Mouse (Mus musculus) liver, adult 2 months (tissue): Measurements from ENCODE around the gene Palm3. TPM values are rescaled to one million over a fixed set of nuclear protein-coding genes. Genes with fewer than 3 reads are reported as not detected.
"Not testable (repeated sequence)": the region's sequence is repeated elsewhere in the genome, so short reads cannot be mapped to it uniquely, and the experiment has no call there.

ENCODE experiments used
- DNase-seq: peaks from one replicate; pipeline ENCODE4 v3.0.0-alpha.2; 2011; ENCODE audit warnings: low read depth, low spot score; ENCODE audit errors: extremely low read depth
- H3K27ac ChIP-seq: fragments of 200-500 bp; replicated peaks from 2 replicates; pipeline ENCODE4 v1.5.1; 2012; ENCODE audit warnings: low read depth, mild to moderate bottlenecking, control low read depth, inconsistent platforms, low read length; ENCODE audit not compliant: insufficient read depth
- H3K27me3 ChIP-seq: fragments of 200-500 bp; 2 replicates; pipeline ENCODE4 v1.6.1; 2012; ENCODE audit warnings: mild to moderate bottlenecking, moderate library complexity, low read length, inconsistent platforms; ENCODE audit not compliant: control insufficient read depth, insufficient read depth
- H3K36me3 ChIP-seq: fragments of 200-500 bp; 2 replicates; pipeline ENCODE4 v1.6.1; 2012; ENCODE audit warnings: low read length, inconsistent platforms; ENCODE audit not compliant: control insufficient read depth, insufficient read depth
- H3K4me1 ChIP-seq: fragments of 200-500 bp; 2 replicates; pipeline ENCODE4 v1.6.1; 2011; ENCODE audit warnings: low read length; ENCODE audit not compliant: control insufficient read depth, insufficient read depth
- H3K4me3 ChIP-seq: fragments of 200-500 bp; 2 replicates; pipeline ENCODE4 v1.5.1; 2011; ENCODE audit warnings: low read depth, mild to moderate bottlenecking, control low read depth, low read length, moderate library complexity; ENCODE audit not compliant: insufficient read depth
- H3K79me2 ChIP-seq: fragments of 200-500 bp; 2 replicates; pipeline ENCODE4 v1.6.1; 2012; ENCODE audit warnings: inconsistent platforms, mild to moderate bottlenecking, low read length, moderate library complexity; ENCODE audit not compliant: control insufficient read depth, insufficient read depth
- H3K9ac ChIP-seq: fragments of 200-500 bp; 2 replicates; pipeline ENCODE4 v1.6.1; 2012; ENCODE audit warnings: low read depth, mild to moderate bottlenecking, control low read depth, inconsistent platforms, low read length
- CTCF ChIP-seq: fragments of 200-500 bp; IDR thresholded peaks from 2 replicates; pipeline ENCODE4 v1.5.1; 2011; ENCODE audit warnings: low read depth, low read length, control low read depth
- POLR2A ChIP-seq: fragments of 200-500 bp; IDR thresholded peaks from 2 replicates; pipeline ENCODE4 v1.6.1; 2011; ENCODE audit warnings: low read length, control low read depth; ENCODE audit not compliant: insufficient read depth; ENCODE audit errors: extremely low read depth
- WGBS: fragments of 180-500 bp; shearing (Covaris S2); methylation state at CpG from one replicate; pipeline ENCODE4 v1.1.7; 2018; 5-methylcytosine and 5-hydroxymethylcytosine counted together
- polyA plus RNA-seq: library from polyadenylated mRNA; depleted of rRNA; stranded (reverse); fragments of >200 nt; gene quantifications from 2 replicates; pipeline ENCODE4 v1.2.3, GENCODE M21; 2012
- total RNA-seq: library from RNA; depleted of rRNA; stranded (reverse); fragments of >200 nt; gene quantifications from 2 replicates; pipeline ENCODE4 v1.2.3, GENCODE M21; 2014

Palm3 gene
- total and polyA plus RNA-seq, 2 experiments = not detected

DNA sequence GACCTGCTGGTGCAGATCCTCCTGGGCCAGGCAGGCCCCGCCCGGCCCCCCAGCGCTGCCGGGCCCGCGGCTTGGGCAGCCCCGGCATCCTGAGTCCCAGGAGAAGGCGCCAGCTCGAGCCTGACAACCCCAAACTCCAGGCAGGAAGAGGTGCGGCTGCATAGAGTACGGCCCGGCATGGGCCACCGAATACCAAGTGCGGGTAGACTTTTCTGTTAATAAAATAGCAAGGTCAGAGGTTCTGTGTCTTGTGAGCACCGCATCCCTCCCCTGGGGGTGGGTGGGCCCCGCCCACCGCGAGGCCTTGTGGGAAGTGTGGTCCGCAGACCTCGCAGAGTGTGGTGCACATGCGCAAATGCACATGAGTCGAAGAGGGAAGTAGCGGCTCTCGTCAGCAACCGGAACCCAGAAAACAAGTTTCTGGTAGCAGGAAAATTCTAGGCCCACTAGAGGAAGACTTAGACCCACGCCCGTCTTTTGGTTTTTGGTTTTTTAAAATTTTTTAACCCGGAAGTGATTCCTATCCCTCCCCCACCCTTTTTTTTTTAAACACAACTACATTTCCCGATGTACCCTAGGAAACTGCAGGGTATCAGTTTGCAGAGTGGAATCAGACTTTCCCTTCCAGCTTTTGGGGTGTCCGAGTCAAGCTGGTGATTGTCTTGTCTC is 16.6 kb upstream of the Palm3 start:
- no peaks in the 10 kb centered on the region for H3K79me2 ChIP-seq
- WGBS = under 1% methylated on average over 30 of the region's 30 CpGs
- TF ChIP-seq CTCF (no peak), POLR2A (peak; percentile 79)
- peak overlapping the region; percentile 78 for H3K4me3 ChIP-seq
- H3K36me3 ChIP-seq = no peaks in the 10 kb centered on the region
- peak overlapping the region; percentile 93 for H3K27ac ChIP-seq
- DNase-seq = peak; percentile 91
- no peaks in the 10 kb centered on the region for H3K27me3 ChIP-seq
- peaks cover 16% of the 10 kb centered on the region for H3K4me1 ChIP-seq
- H3K9ac ChIP-seq = peak overlapping the region; percentile 88

DNA sequence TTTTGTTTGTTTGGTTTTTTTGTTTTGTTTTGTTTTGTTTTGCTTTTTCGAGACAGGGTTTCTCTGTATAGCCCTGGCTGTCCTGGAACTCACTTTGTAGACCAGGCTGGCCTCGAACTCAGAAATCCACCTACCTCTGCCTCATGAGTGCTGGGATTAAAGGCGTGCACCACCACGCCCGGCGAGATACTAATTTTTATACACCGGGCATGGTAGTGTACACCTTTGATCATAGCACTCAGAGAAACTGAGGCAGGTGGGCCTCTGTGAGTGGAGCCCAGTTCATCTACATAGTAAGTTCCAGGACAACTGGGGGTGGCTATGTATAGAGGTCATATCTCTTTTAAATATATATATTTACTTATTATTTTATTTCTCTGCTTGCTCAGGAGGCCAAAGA is 15.8 kb upstream of the Palm3 start:
- 98% methylated on average over 7 of the region's 7 CpGs for WGBS
- not testable (repeated sequence) for H3K4me3 ChIP-seq, H3K27me3 ChIP-seq, DNase-seq, H3K36me3 ChIP-seq, H3K79me2 ChIP-seq, H3K9ac ChIP-seq, H3K27ac ChIP-seq
- peaks cover 16% of the 10 kb centered on the region for H3K4me1 ChIP-seq

DNA sequence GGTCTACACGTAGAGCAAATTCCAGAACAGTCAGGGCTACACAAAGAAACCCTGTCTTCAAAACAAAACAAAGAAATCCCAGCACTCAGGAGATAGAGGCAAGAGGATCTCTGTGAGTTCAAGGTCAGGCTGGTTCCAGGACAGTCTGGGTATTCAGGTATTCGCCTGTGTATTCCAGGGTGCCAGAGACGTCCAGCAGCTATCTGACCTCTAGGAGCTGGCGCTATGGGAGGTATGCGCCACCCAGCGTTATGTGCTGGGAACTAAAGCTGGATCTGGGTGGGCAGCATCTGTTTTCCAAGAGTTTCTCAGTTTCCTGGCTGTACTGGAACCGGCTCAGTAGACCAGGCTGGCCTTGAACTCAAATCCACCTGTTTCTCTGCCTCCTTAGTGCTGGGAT is 12.9 kb upstream of the Palm3 start:
- Histone ChIP-seq H3K4me3 (no peak overlapping the region), H3K9ac (no peak overlapping the region), H3K27me3 (no peaks in the 10 kb centered on the region), H3K79me2 (no peaks in the 10 kb centered on the region), H3K4me1 (peaks cover 12% of the 10 kb centered on the region), H3K27ac (no peak overlapping the region), H3K36me3 (no peaks in the 10 kb centered on the region)
- DNase-seq = peak; percentile 18
- TF ChIP-seq CTCF = peak; percentile 67
- no peak for TF ChIP-seq POLR2A
- WGBS = 48% methylated on average over 7 of the region's 7 CpGs

DNA sequence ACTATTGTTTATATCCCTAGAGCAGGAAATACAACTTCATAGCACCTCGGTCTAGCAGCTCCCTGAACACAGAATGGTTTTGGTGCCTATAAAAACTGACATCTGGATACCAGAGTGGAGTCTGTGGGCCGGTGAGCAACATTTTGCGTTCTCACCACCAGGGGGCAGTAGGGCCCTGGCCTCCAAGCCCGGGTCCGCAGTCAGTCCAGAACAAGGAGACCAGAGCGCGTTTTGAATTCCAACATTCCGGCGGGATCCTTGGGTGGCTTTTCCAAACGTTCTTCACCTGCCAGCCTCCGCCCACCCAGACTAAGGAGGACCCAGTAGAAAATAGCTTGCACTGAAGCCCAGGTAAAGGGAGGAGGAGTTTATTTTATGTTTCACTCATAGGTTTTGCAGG is 11.4 kb upstream of the Palm3 start:
- peak; percentile 94 for TF ChIP-seq CTCF
- no peak for TF ChIP-seq POLR2A
- WGBS = 3% methylated on average over 11 of the region's 11 CpGs
- Histone ChIP-seq H3K9ac (no peak overlapping the region), H3K27ac (no peak overlapping the region), H3K4me1 (peaks cover 7% of the 10 kb centered on the region), H3K36me3 (no peaks in the 10 kb centered on the region), H3K79me2 (no peaks in the 10 kb centered on the region), H3K27me3 (no peaks in the 10 kb centered on the region), H3K4me3 (no peak overlapping the region)
- DNase-seq = peak; percentile 49

DNA sequence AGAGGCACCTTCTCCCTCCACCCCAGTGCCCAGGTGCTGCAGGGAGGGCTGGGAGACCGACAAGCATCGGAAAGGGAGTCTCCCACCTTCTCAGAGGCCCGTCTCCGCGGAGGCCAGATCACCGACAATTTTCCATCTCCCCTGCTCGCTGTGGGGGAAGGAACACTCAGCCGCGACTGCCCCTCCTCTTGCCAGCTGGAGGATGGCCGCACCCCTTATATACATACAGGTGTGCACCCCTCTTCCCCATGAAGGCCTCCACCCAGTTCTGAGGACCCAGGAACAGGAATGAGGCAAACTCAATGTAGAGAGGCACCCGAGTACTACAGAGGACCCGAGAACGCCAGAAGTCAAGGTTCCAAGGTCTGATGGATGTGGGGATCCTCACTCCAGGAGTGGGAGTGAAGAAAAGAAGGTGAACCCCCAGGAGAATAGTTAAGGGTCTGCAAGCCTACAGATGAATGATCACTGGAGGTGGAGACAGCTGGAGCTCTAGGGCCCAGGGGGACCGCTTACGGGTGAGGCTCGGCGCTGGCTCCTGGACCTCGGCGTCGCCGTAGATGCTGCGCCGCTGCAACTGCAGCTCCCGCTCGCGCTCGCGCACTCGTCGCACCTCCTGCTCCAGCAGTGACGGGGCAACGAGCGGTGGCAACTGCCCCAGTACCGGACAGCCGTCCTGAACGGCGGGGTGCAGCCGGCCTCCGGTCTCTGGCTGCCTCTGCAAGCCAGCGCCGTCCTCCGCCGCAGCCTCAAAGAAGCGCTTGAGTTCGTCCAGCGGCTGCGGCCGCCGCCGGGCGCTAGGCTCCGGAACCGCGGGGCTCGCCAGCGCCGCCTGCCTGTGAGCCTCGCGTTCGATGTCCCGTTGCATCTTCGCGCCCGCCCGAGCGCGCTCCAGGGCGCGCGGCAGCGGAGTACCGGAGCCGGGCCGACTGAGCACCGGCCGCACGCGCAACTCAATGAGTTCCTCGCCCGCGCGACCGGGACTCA is 10.4 kb upstream of the Palm3 start:
- H3K27ac ChIP-seq = no peak overlapping the region
- peak overlapping the region; percentile 49; the same call in 1 of the 2 replicates for H3K4me3 ChIP-seq
- DNase-seq = peak; percentile 27
- H3K79me2 ChIP-seq = no peaks in the 10 kb centered on the region
- H3K4me1 ChIP-seq = peaks cover 5% of the 10 kb centered on the region; the same call in 1 of the 2 replicates
- H3K36me3 ChIP-seq = no peaks in the 10 kb centered on the region
- 3% methylated on average over 82 of the region's 83 CpGs for WGBS
- H3K27me3 ChIP-seq = no peaks in the 10 kb centered on the region
- TF ChIP-seq CTCF (peak; percentile 75), POLR2A (no peak)
- peak overlapping the region; percentile 52 for H3K9ac ChIP-seq
